In the genomic region with DNA sequence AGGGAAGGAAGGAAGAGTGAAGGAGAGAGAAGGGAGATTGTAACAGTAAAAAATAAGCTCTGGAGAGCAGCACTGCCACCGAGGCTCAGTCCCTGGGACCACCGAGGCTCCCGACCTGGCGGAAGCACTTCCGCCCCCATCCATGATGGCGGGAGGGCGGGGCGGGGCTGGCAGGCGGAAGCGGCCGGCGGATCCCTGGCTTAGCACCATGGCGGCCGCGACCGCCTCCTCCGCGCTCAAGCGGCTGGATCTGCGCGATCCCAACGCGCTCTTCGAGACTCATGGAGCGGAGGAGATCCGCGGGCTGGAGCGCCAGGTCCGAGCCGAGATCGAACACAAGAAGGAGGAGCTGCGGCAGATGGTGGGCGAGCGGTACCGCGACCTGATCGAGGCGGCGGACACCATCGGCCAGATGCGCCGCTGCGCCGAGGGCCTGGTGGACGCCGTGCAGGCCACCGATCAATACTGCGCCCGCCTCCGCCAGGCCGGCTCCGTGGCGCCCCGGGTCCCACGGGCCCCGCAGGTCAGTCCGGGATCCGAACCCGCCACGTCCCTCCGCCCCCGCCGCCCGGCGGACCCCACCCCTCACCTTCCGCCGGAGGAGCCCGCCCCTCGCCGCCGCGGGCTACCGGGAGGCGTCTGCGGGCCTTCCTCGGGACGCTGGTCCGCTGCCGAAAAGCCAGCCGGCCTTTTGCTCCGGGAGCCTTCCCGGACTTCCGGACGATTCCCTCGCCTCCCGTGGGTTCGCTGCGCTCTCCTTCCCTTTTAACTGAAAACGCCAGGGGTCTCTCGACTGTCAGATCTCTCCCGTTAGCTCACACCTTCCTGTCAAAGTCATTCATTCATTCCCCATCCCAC, we compare ENCODE assay signal across 8 mouse cellular contexts. TPM values are rescaled to one million over a fixed set of nuclear protein-coding genes. Genes with fewer than 3 reads are reported as not detected.
DNase-seq lines count a peak whose midpoint lies in the region; ATAC-seq and TF ChIP-seq lines count a peak whose summit lies in the region.

TSS of gene Slc39a11 (minus strand) at position 727 of the 858 bp plus-strand sequence.

- no peaks in the 10 kb centered on the region for H3K9me3 ChIP-seq in hindbrain, postnatal 0 days (ENCODE audit: low read length)

- peak; percentile 79 for ATAC-seq in hindbrain, postnatal 0 days
- ATAC-seq in megakaryocyte progenitor cell, adult 5-6 weeks (replicated peaks; ENCODE audit: poor library complexity) = peak; percentile 50

- H3K27ac ChIP-seq in hindbrain, postnatal 0 days = peak within 1 kb of the TSS; percentile 93

- intact Hi-C loops in left cerebral cortex, postnatal 14 days (cut with DNase I) = loop anchor here (2.0 to 5.0 kb wide), 2 partner anchors 33 to 163 kb away; no protein-coding TSS in a partner anchor

- H3K4me1 ChIP-seq in hindbrain, postnatal 0 days (ENCODE audit: insufficient read depth, low read length) = peaks cover 9% of the 10 kb centered on the region; the same call in 1 of the 2 replicates

- H3K36me3 ChIP-seq in hindbrain, postnatal 0 days (ENCODE audit: insufficient read depth, low read length) = peaks cover 26% of the 10 kb centered on the region

- peak within 1 kb of the TSS; percentile 82 for H3K4me3 ChIP-seq in hindbrain, postnatal 0 days (ENCODE audit: low read length)

- peak within 1 kb of the TSS; percentile 78 for H3K4me2 ChIP-seq in hindbrain, postnatal 0 days (ENCODE audit: low read depth, low read length)

- no peaks in the 10 kb centered on the region for H3K27me3 ChIP-seq in hindbrain, postnatal 0 days (ENCODE audit: insufficient read depth, low read length)

- peak within 1 kb of the TSS; percentile 94 for H3K9ac ChIP-seq in hindbrain, postnatal 0 days (replicated peaks; ENCODE audit: low read length)

- peak; percentile 58 for DNase-seq in WW6 (ENCODE audit: low read depth, low spot score)
- peak; percentile 81 to 87 for DNase-seq in cerebellum, postnatal 25 days
- peak; percentile 76 for DNase-seq in gastrocnemius, postnatal 10 days
- DNase-seq in hindbrain, postnatal 0 days (ENCODE audit: low spot score) = peak; percentile 87
- DNase-seq in left cerebral cortex, postnatal 14 days (ENCODE audit: low spot score in 2 of 2) = peak in 1 of 2 experiments; percentile 63
- peak; percentile 78 for DNase-seq in right cerebral cortex, postnatal 25 days
- DNase-seq in yolk sac, embryonic 10.5 days (ENCODE audit: low spot score) = peak; percentile 82

- WGBS in hindbrain, postnatal 0 days = 3% methylated on average over 70 of the region's 91 CpGs

- TF ChIP-seq CTCF in hindbrain, postnatal 0 days (IDR thresholded peaks at IDR 0.05; ENCODE audit: low read depth) = peak; percentile 44

RNA-seq across cellular contexts. Expression of gene Slc39a11, which starts in this region (rescaled TPM):
- 1 to 10 TPM; 4.9 to 7.2 TPM for total RNA-seq in gastrocnemius, postnatal 10 days (2021)
- total RNA-seq in hindbrain, postnatal 0 days (2014; rRNA removed) = 63.3 and 67.9 TPM in 2 replicates
- 35.0 and 35.6 TPM in 2 replicates for polyA plus RNA-seq in hindbrain, postnatal 0 days (2015; fragmentation: Nextera tagmentation; extraction: Ambion mirVana)
- 10 to 100 TPM; 13.9 to 15.3 TPM for total RNA-seq in left cerebral cortex, postnatal 14 days (2021)
- total RNA-seq in megakaryocyte progenitor cell, adult 5-6 weeks (2015) = 25.6 and 30.9 TPM in 2 replicates
- total RNA-seq in megakaryocyte progenitor cell, adult 5-6 weeks (2017) = 30.9 and 32.6 TPM in 2 replicates
